Mouse (Mus musculus): ENCODE results near the gene 1600015I10Rik. TPM values are rescaled to one million over a fixed set of nuclear protein-coding genes. Genes with fewer than 3 reads are reported as not detected.

1600015I10Rik gene
- polyA plus RNA-seq, 1 experiment = not detected

- WGBS = 87% methylated on average over 2 of the region's 2 CpGs
- no peaks in the 10 kb centered on the region for H3K4me1 ChIP-seq (ENCODE audit: control insufficient read depth, insufficient read depth, low read length)
Observed at GRCm38 (mm10) chr6:48974663-48975062, 45.0 kb downstream of the 1600015I10Rik start, which contains the start of gene Doxl2. Gene Doxl2, plus strand, starts transcription at chr6:48974963.

GRCm38 (mm10) chr6:48979616-48980015, 49.9 kb downstream of the 1600015I10Rik start:
- 35% methylated on average over 1 of the region's 1 CpGs for WGBS
- no peak for TF ChIP-seq CTCF (IDR thresholded peaks at IDR 0.05; ENCODE audit: borderline replicate concordance, insufficient read depth, low read depth, low read length)
- Histone ChIP-seq H3K4me1 (ENCODE audit: control insufficient read depth, insufficient read depth, low read length) (no peaks in the 10 kb centered on the region), H3K27ac (ENCODE audit: insufficient read depth, low read length) (no peak overlapping the region), H3K27me3 (ENCODE audit: control insufficient read depth, insufficient read depth, low read length) (no peaks in the 10 kb centered on the region), H3K4me3 (replicated peaks; ENCODE audit: insufficient read depth, low read depth, low read length) (no peak overlapping the region)
- no peak for DNase-seq

More at GRCm38 (mm10) chr6:48974663-48975062, 45.0 kb downstream of the 1600015I10Rik start, which contains the start of gene Doxl2:
- DNase-seq = no peak
- Histone ChIP-seq H3K4me3 (replicated peaks; ENCODE audit: insufficient read depth, low read depth, low read length) (no peak within 1 kb of the TSS), H3K27me3 (ENCODE audit: control insufficient read depth, insufficient read depth, low read length) (no peaks in the 10 kb centered on the region), H3K27ac (ENCODE audit: insufficient read depth, low read length) (no peak within 1 kb of the TSS)
- TF ChIP-seq CTCF (IDR thresholded peaks at IDR 0.05; ENCODE audit: borderline replicate concordance, insufficient read depth, low read depth, low read length) (no peak), POLR2A (IDR thresholded peaks at IDR 0.05; ENCODE audit: borderline replicate concordance, insufficient read depth, low read length) (no peak)

DNA sequence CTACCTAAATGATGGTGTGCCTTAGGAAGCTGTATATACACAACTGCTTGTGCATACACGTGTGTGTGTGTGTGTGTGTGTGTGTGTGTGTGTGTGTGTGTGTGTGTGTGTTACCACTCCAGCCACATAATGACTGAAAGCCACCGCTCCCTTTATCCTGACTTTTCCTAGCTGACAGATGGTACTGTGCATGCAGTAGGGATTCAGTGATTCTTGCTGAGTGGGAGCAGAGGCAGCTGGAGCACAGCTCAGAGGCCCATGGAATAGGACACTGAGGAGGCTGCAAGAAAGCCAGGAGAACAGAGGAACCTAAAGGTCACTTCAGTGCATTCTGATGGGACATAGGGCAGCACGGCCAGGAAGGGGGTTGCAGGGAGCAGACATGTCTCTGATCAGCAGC, 52.6 kb downstream of the 1600015I10Rik start:
- WGBS = 68% methylated on average over 3 of the region's 3 CpGs
- no peaks in the 10 kb centered on the region for H3K4me1 ChIP-seq (ENCODE audit: control insufficient read depth, insufficient read depth, low read length)
- no peak for DNase-seq
- TF ChIP-seq CTCF (IDR thresholded peaks at IDR 0.05; ENCODE audit: borderline replicate concordance, insufficient read depth, low read depth, low read length) (no peak), POLR2A (IDR thresholded peaks at IDR 0.05; ENCODE audit: borderline replicate concordance, insufficient read depth, low read length) (no peak)
- no peaks in the 10 kb centered on the region for H3K27me3 ChIP-seq (ENCODE audit: control insufficient read depth, insufficient read depth, low read length)
- no peak overlapping the region for H3K4me3 ChIP-seq (replicated peaks; ENCODE audit: insufficient read depth, low read depth, low read length)
- no peak overlapping the region for H3K27ac ChIP-seq (ENCODE audit: insufficient read depth, low read length)

Other genes starting within 250 kb of the 1600015I10Rik start
- gene Gimap4, start 245.3 kb upstream of the 1600015I10Rik start, polyA plus RNA-seq (2012; rRNA removed) = 0.54 and 0.74 TPM in 2 replicates
- 4.1 and 4.6 TPM in 2 replicates for gene Gimap6, start 221.7 kb upstream of the 1600015I10Rik start, polyA plus RNA-seq (2012; rRNA removed)
- gene Gm28053, start 211.3 kb upstream of the 1600015I10Rik start, polyA plus RNA-seq (2012; rRNA removed) = 0.93 TPM in 1 of 2 replicates, not detected in the other
- gene Gimap7, start 211.3 kb upstream of the 1600015I10Rik start, polyA plus RNA-seq (2012; rRNA removed) = not detected in 2 replicates
- 1.8 and 2.3 TPM in 2 replicates for gene Gimap1, start 190.8 kb upstream of the 1600015I10Rik start, polyA plus RNA-seq (2012; rRNA removed)
- 0.57 and 0.82 TPM in 2 replicates for gene Gimap5, start 183.7 kb upstream of the 1600015I10Rik start, polyA plus RNA-seq (2012; rRNA removed)
- gene Gimap3, start 159.0 kb upstream of the 1600015I10Rik start, polyA plus RNA-seq (2012; rRNA removed) = 0.29 and 0.36 TPM in 2 replicates
- gene Tmem176a, start 89.0 kb upstream of the 1600015I10Rik start, polyA plus RNA-seq (2012; rRNA removed) = 11.0 and 12.5 TPM in 2 replicates
- gene Tmem176b, start 88.4 kb upstream of the 1600015I10Rik start, polyA plus RNA-seq (2012; rRNA removed) = 48.7 and 54.4 TPM in 2 replicates
- 0.25 and 0.31 TPM in 2 replicates for gene Aoc1, start 57.0 kb upstream of the 1600015I10Rik start, polyA plus RNA-seq (2012; rRNA removed)
- gene Doxl2, start 45.1 kb downstream of the 1600015I10Rik start, polyA plus RNA-seq (2012; rRNA removed) = not detected in 2 replicates
- gene Svs1, start 57.0 kb downstream of the 1600015I10Rik start, polyA plus RNA-seq (2012; rRNA removed) = not detected in 2 replicates
- gene Gpnmb, start 106.7 kb downstream of the 1600015I10Rik start, polyA plus RNA-seq (2012; rRNA removed) = 2.2 and 2.8 TPM in 2 replicates
- gene Malsu1, start 143.9 kb downstream of the 1600015I10Rik start, polyA plus RNA-seq (2012; rRNA removed) = 19.9 and 22.2 TPM in 2 replicates